Mouse (Mus musculus): ENCODE measurements at regions not wholly inside any gene's neighbourhood (a gene's known extent, or its start where the extent isn't known, plus 50 kb on each side); places are given as distances from the start of the nearest gene placed in this dataset.

DNA sequence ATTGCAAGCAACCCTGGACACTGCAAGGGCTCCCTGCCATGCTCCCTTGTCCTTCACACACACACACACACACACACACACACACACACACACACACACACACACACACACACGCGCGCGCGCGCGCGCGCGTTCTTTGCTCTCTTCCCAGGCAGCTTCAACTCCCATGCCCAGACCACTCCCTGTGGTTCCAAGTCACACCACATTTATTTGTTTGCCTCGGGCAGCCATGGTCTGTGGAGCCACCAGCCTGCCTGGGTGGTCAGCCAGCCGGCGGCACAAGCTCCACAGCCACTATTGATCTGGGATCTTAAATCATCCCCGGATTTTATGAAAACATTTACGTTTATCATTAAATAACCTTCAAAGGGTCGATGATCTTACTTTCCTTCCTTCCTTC, 440.0 kb downstream of the Zfp536 start:
- no peak for DNase-seq (ENCODE audit: inconsistent age in 2 of 2, low spot score in 1 of 2)

DNA sequence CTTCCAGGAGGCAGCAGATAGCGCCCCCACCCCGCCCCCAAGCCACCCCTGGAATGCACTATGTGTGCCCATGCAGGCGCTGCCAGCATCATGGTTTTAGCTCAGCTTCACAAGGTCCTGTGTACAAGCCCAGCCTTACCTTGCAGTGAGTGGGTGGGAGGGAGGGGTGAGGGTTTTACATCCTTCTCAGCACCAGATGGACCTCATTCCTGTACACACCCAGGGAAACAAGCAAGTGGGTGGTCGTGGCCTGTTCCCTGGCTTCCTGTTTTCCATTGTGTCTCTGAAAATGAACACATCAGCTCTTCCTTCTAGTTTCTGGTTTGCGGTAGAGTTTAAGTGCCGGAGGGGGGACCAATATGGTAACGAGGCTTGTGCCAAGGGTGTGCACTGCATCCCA, 438.2 kb downstream of the Zfp536 start:
- DNase-seq (ENCODE audit: inconsistent age in 2 of 2, low spot score in 1 of 2): no peak

DNA sequence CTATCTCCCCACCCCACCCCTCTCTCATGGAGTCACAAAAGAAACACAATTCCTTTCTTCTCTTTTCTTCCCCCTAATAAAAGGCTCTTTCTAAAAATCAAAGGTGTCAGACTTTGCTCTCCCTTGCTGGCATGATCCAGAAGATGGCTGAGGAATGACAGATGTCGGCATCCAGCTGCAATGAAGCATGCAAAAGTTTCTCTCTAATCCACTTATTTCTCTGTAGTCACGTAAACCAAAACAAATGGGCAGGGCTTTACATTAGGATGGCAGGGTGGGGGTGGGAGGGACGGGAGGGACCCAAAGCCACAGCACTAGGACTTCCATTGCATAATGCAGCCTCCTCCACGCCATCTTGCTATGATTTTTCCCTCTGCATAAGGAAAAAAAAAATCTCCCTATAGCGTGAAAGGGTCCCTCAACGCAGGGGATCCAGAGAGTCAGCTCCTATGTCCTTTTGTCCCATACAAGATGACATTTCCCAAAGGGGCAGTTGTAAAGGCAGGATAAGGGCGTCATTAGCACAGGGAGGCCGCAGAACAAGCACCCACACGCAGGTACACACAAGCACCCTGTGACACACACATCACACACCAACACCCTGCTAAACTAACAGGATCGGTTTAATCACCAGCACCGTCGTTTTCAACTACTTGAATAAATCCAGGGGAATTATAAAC, 437.1 kb downstream of the Zfp536 start:
- DNase-seq (ENCODE audit: inconsistent age in 2 of 2, low spot score in 1 of 2): no peak

DNA sequence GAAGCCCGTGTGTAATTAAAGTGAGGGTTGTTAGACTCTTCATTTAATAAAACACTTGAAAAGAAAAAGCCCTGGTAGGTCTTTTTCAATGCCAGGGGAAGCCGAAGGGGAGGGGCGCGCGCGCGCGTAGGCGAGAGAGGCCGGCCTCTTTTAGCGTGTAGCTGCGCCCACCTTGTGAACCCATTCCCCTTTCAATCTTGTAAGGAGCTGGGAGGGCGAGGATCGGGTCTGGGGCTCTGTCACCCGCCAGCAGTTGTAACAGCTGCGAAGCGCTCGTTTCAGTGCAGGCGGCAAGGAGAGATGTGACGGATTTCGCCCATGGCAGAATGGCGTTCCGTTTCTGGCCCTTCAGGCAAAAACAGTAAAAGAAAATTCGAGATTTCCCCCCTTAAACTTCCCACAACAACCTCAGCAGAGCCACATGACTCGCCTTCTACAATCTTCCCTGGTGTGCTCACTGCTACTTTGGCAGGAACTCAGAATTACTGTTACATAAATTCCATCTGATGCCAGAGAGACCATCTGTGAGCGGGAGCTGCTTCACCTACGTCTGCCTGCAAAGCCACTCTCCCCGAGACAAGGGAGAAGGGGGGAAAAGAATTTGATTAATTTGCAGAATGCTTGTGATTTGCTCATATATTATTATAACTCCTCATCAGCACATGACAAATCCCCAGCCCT, 436.4 kb downstream of the Zfp536 start:
- DNase-seq (ENCODE audit: inconsistent age in 2 of 2, low spot score in 1 of 2): peak in 1 of 2 experiments; percentile 38

DNA sequence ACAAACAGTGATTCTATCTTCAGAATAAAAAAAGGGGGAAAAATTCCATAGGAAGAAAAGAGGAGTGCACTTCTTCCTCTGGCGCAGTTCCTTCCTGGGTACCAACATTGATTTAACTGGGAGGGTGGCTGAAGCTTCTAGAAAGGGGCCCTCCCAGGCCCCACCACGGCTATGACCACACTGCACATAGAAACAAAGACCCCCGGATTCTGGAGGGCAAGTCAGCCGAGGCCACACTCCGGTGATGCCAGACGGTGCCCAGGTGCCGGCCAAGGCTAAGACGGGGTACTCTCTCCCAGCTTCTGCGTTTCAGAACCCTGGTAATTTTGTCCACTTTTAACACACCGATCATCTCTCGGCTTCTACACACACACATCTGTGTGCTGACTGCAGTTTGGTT, 435.8 kb downstream of the Zfp536 start:
- DNase-seq (ENCODE audit: inconsistent age in 2 of 2, low spot score in 1 of 2): no peak

DNA sequence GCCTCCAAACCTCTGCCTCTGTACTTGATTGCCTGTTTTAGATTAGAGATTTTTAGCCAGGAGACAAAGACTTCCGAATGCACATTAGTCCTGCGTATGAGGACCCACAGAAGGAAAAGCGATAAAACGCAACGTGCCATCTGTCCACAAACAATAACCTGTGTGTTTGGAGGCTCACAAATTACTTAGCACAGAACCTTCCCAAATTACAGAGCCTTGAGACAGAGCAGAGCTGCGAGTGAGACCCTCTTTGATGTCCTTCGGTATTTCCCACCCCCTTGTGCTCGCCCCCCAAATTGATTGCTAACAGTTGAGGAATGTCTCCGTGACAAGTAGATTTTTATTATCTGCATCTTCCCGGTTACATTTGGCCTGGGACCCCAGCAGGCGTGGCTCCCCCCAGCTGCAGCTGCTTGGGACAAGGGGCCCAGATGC, 435.4 kb downstream of the Zfp536 start:
- DNase-seq (ENCODE audit: inconsistent age in 2 of 2, low spot score in 1 of 2): no peak

DNA sequence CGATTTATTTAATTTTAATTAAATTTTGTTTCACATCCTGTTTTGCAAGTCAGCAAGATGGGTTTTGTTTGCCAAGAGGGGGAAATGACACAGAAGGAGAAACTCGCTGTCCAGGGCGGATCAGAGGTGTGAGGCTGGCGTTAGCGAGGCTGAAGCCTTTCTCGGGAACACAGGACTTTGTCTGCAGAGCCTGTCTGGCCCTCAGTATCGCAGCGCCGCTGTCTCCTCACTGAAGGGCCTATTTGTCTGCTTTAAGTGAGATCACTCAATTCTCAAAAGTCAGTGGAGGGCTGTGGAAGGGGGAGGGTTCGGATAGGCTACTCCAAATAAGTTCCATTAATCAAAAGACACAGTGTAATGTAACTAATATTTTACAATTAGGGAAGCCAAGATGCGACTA, 430.8 kb downstream of the Zfp536 start:
- no peak for DNase-seq (ENCODE audit: inconsistent age in 2 of 2, low spot score in 1 of 2)

DNA sequence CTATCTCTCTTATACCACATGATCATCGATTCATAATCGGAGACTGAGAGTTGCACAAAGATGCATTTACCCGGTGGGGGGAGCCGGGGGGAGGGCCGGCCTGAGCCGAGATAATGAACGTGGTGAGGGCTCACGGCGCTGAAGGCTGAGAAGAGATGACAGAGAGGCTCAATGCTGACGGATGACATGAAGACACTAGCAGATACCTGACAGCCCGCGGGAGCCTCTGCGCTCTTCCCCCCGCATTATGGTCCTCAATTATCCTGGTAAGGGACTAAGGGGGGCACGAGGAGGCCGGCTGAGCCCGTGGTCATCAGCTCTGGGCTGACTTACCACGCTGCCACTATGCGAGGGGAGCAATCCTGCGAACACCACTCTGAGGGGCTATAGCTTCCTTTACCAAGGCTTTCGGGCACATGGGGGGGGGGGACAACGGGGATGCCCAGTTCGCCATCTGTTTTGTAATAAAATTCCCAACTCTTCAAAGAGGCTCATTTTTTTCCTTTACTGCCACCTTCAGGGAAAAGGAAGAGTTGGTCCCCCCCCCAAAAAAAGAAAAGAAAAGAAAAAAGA, 430.3 kb downstream of the Zfp536 start:
- DNase-seq (ENCODE audit: inconsistent age in 2 of 2, low spot score in 1 of 2): no peak

DNA sequence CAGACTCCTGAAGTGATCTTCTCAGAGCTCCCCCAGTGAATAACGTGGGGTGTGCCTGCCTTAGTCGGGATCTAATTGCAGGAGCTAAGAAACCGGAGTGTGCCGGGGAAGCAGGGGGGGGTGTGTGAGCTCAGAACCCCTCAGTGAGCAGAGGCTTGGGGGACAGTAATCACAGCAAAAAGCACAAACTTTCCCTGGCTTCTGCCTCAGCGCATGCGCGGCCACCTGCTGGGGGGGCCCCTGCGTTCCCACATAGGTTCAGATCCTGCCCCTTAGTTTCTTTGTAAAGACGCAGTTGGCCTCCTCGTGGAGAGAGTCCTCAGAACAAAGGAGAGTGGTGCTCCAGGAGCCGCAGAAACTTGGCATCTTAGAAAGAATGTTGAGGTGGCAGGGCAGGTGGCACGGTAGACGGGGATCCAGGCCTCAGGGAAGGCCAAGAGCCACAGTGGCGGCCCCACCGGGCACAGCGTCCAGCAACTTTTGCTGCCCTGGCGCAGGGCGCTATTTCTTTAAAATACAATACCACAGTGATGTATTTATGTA, 429.7 kb downstream of the Zfp536 start:
- DNase-seq (ENCODE audit: inconsistent age in 2 of 2, low spot score in 1 of 2): no peak

DNA sequence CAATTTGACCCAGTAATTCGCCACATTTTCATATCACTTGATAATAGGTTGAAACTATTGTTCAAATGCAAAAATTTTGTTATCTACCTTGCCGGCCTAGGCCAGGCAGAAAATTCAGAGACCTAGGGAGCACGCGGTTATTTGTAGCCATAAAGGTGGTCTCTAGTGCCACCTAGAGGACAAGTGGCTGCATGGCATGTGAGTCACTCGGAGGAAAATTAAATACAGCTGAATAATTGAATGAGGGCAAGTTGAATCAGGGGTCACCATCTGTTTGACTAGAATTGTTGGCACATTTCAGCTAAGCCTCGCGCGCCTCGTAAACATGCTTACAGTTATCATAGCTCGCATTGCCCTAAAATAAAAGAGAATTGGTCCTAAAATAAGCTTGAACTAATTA, 427.4 kb downstream of the Zfp536 start:
- peak; percentile 54 to 91 for DNase-seq (ENCODE audit: inconsistent age in 2 of 2, low spot score in 1 of 2)

DNA sequence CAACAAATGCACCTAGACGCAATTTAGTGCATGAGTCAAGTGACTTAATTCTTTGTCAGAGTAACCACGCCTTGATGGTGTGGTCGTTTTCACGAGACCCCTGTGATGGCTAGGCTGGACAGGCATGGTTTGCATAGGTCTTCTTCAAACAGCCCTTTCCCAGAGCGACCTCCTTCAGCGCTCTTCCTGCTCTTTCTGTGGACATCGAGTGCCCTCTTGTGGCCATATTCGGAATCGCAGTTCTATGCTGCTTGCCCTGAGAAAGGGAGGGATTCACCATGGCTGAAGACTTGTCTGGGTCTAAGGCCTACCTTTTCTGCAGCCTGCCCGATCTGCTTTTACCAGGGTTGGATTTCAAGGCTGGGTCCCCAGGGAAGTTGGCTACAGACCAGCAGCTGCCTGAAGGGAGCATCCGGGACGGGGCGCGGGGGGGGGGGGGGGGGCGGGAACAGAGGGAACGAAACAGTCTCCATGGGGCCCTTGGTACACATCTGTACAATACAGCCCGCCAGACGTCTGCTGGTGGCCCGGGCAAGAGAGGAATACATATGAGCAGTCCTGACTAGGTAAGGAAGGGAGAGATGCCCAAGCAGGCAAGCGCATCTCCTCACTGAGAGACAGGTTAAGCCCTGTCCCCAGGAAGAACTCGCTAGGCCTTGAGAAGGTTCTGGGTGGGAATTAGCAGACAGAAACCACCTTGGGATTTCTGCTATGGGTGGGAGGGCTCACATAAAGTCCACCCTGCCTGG, 415.6 kb downstream of the Zfp536 start:
- peak; percentile 79 to 95 for DNase-seq (ENCODE audit: inconsistent age in 2 of 2, low spot score in 1 of 2)

DNA sequence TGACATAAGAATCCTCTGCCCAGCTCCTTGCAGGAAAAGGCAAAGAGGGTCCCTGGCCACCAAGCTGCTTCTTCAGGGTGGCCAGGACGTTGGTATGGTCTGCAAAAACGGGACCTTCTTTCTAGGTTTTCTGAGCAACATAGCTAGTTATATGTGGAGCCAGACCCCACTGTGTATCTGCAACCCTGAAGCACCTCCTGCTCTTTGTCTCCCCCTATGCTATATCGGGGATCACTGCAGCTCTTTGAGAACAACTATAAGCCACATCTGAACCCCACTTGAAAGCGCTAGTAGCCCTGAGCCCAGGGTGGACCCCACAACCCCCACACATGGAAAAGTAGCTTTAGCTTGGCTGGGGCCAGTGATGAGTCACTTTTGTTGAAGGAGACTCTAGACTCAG, 414.9 kb downstream of the Zfp536 start:
- no peak for DNase-seq (ENCODE audit: inconsistent age in 2 of 2, low spot score in 1 of 2)

DNA sequence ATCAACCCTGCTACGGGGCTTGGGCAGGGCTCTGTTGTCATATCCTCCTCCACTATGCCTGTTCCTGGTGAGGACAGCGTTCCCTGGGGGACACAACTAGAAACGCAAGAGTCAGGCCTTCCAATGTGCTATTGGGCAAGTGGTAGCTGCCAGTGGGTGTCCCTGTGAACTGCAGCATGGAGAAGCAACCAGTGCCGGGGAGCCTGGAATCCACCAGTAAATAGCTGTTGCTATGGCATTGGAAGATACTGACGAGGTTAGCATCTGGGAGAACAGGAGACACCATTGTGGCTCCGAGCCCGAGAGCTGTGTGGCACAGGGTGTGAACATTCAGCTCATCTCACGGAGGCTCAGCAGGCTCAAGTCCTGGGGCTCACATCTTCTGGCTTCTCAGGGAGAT, 414.0 kb downstream of the Zfp536 start:
- no peak for DNase-seq (ENCODE audit: inconsistent age in 2 of 2, low spot score in 1 of 2)

DNA sequence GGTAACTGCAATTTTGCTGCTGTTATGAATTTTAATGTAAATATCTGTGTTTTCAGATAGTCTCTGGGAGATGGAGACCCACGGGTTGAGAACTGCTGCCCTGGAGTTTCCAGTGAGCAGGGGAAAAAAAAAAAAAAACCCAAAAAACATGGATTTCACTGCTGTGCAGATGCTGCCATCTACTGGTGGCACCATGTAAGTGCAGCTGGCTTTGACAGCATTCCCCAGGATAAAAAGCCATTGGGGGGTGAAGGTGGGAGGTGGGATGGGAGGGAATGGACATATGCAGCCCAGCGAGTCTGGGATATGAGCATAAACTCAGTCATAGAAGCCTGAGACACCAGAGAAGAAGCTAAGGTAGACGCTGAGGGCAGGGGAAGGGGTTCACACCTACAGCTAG, 413.3 kb downstream of the Zfp536 start:
- DNase-seq (ENCODE audit: inconsistent age in 2 of 2, low spot score in 1 of 2): peak in 1 of 2 experiments; percentile 63

DNA sequence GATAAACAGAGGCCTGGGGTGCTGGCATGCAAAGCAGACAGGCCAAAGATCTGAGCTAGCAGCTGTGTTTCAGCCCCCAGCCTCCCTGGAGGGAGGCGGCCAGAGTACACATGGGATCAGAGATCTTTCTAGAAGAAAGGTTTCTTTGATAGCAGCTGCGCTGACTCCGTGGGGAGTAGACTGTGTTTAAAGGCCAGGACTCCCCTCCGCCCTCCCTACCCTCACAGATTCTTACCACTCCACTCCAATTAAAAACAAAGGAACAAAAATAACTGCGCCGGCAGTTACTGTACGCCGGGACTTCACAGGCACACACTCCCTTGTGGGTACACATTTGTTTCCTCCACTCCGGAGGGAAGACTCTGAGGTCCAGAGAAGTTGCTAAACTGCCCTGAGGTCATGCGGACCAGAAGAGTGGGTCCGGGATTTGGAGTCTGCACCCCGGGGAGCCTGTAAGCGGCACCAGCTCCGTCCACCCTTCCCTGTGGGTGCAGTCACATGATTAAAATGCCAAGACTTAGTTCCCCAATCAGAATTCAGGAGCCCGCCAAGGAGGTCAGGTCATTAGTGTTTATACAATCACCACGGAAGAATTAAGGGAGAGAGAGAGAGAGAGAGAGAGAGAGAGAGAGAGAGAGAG, 411.5 kb downstream of the Zfp536 start:
- peak; percentile 49 to 85 for DNase-seq (ENCODE audit: inconsistent age in 2 of 2, low spot score in 1 of 2)

DNA sequence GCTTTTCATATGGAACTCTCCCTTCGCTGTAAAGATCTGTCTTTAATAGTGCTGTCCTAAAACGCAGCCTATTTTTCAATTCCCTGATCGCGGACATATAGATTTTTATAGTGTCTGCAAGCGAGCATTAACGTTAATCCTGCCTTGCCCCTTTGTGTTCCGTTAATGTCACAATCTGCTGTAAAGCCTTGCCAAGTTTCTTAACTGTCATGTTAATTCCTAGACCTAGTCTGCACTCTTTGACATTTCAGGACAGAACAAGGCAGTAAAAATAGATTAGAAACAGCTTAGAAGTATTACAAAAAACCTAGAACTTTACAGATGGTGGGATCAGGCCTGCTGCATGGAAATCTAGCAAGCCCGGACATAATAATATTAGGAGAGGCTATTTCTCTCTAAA, 410.6 kb downstream of the Zfp536 start:
- DNase-seq (ENCODE audit: inconsistent age in 2 of 2, low spot score in 1 of 2): no peak

DNA sequence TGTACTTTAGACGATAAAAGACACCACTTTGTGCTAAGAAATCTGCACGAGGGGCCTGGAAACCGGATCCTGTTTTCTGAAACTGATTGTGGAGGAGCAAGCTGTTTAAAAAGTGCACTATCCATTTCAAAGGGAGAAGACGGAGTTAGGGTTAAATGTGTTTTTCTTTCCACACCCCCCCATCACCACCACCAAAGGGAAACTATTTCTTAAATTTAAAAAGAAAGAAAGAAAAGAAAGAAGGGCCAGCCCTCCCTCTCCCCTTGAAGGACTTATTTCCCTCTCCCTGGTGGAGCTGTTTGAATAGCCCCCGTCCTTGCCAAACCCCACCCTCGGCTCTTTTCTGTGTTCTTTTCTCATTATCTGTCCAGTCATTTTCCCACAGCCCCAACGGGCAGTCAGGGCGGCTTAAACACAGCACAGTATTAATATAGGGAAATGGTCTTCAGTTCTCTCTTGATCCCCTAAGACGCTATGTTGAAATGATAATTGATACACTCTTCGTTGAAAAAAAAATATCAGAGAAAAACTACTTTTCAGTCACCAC, 409.7 kb downstream of the Zfp536 start:
- DNase-seq (ENCODE audit: inconsistent age in 2 of 2, low spot score in 1 of 2): no peak

DNA sequence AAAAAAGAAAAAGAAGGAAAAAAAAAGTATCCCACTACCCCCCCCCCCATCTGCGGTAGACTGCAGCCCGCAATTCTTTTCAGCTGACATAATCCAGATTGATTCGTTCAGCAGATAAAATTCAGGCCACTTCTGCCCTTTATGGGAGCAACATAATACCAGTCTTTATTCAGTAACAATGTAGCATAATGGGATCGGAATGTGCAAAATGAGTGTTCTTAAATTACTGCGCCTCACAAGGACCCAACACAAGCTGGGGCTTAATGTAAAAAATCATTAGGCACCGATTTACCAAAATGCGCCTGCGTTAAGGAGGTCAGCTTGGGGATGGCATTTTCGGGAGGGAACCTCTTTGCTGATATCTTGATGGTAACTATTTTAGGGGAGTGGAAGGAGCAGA, 409.2 kb downstream of the Zfp536 start:
- DNase-seq (ENCODE audit: inconsistent age in 2 of 2, low spot score in 1 of 2): no peak

DNA sequence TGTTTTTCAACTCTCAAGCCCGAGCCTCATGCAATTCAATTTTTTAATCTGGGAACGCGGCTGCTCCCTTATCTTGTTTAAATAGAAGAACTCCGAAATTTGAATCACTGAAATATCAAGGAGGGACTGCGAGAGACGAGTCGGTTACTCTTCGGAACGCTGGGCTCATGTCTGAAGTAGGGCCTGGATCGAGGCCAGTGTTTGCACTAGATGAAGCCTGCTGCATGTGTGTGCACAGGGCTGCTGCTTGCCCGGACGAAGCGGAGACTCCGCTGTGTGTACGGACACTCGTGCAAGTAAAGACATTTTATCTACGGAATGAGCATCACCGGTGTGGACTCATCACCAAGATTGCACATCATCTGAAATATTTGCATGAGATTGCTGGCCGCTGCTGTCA, 407.4 kb downstream of the Zfp536 start:
- DNase-seq (ENCODE audit: inconsistent age in 2 of 2, low spot score in 1 of 2): no peak

DNA sequence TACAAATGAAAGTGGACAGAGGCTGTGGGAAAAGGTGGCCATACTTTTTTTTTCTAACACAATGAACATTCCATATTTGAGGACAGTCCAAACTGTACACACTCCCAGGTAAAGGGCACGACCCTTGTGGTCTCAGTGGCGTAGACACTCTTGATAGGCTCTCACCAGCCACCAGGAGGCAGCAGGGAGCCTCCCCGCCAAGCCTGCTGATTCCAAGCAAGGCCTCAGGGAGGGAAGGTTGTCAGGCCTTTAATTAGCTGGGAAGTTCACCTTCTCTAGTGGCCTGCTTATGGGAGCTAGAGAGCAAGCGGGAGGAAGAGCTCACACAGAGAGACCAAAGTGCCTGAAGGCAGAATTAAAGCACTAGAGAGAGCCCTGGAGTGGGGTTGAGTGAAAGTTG, 403.7 kb downstream of the Zfp536 start:
- DNase-seq (ENCODE audit: inconsistent age in 2 of 2, low spot score in 1 of 2): peak in 1 of 2 experiments; percentile 48

DNA sequence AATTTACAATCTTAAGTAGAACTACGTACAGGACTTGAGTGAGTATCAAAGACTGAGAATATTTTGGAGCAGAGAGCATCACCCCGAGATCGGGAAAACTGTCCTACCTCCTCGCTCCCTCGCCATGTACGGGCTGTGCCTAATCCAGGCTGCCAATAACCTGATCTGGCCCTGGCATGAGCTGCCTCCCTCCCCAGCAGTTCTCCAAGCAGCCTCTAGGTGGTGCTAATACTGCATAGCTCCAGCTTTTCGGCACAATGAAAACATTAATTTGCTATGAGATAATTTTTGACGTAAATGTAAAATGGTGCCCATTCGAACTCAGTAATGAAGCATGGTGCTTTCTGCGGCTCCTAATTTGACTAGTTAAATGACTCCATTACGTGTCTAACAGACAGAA, 399.6 kb downstream of the Zfp536 start:
- DNase-seq (ENCODE audit: inconsistent age in 2 of 2, low spot score in 1 of 2): peak; percentile 80 to 93
